Mouse (Mus musculus) left cerebral cortex, adult 9 months (tissue): Measurements from ENCODE around the gene Ppp1r35.

Experiments
- DNase-seq, 2 experiments: peaks; one replicate each; pipeline ENCODE4 v3.0.0; 2022; ENCODE audit warnings: low spot score in 2 of 2

The Ppp1r35 gene

DNA sequence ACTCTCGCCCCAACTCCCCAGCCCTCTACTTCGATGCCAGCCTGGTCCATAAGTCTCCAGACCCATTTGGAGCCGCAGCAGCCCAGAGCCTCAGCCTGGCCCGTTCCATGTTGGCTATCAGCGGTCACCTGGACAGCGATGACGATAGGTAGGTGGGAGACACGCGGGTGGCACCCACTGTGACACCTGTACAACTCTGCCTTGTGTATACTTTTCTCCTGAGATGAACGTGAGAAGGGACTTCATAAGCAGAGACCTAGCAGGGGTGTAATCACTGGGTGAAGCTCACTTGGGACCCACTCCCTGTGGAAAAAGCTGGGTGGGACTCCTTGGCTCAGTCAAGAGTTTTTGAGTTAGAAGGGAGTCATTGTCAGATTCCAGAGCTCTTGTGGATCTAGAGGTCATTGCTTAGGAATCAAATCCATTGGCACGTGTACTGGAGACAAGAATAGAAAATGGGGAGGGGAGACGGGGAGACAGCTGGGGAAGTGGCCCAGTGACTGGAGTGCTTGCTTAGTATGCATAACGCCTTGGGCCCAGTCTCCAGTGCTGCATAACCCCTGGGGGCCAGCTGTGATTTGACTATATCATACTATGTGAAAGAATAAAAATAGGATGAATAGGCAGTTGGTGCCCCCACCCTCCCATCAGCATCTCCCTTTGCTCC, 27.3 kb upstream of the Ppp1r35 start:
- no peak for DNase-seq

DNA sequence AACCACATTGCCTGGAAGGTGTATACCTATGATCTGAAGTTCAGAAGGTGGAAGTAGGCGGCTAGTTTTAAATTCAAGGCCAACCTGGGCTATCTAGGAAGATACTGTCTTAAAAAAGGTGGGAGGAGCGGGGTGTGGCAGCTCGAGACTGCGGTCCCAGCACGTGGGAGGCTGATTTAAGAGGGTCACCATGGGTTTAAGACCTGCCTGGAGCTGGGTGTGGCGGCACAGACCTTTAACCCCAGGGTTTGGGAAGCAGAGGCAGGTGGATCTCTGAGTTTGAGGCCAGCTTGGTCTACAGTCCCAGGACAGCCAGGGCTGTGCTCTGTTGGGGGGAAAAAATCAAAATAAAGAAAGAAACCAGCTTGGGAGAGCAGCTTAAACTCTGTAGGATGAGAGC, 26.7 kb upstream of the Ppp1r35 start:
- DNase-seq, result no peak

DNA sequence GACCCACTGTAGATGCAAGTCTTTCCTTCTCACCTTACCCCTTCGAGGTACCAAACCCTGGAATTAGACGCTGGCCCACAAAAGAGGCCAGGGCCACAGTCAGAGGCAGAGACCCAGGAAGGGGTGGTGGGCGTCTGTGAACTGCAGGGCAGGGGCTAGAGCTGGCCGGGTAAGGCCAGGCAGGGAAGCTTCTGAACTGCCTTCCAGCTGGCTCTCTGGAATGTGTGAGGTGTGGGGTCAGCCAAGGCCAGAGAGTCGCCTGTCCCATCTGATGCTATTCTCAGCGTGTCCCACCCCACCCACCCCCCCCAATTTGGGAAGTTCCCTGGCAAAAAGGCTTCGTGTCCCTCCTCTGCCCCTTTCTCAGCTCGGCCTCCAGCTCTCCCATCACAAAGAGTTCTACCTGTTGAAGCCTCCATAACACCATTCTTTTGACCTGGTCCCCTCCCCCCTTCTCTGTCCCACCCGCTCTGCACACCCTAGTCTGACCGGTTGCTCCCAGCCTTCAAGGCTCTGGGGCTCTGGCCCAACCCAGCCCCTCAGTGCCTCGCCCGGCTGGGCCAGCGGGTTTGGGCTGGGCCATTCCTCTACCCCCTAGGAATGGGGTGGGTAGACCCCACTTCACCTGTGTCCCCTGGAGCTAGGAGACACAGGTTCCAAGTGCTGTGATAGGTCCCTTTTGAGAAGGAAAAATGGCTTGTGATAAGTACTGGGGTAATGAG, 25.4 kb upstream of the Ppp1r35 start:
- DNase-seq, result no peak

DNA sequence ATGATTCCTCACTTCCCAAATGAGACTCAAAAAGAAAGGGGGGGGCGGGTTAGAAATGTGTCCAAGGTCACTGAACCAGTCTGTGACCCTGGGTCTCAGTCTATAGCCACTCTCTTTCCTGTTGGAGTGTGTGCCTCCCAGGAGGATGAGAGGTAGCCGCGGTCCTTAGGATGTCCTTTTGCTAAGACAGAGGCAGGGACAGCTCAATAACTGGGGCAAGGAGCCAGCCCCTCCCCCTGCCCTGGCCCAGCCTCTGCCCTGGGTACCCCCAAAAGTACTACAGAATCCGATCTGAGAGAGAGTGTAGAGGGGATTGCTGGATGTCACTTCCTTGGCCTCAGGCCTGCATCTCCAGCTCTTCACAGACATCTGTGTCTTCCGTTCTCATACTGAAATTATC, 23.2 kb upstream of the Ppp1r35 start:
- DNase-seq, result no peak

DNA sequence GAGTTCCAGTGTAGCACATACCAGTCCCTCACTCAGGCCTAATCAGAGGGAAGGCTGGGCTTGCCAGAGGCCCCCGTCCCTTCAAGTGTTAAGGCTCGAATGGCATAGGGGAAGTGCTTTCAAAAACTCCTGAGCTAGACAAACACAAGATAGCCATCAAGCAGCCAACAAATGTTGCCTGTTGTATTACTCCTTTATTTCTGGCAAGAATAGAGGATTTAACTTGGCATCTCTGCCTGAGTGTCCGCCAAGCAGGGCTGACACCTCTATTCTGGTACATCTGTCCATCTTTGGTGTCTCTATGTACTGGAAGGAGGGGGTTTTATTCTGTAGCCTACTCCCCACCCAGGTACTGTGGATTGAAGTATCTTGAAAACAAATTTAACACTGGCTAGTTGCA, 22.5 kb upstream of the Ppp1r35 start:
- no peak for DNase-seq

DNA sequence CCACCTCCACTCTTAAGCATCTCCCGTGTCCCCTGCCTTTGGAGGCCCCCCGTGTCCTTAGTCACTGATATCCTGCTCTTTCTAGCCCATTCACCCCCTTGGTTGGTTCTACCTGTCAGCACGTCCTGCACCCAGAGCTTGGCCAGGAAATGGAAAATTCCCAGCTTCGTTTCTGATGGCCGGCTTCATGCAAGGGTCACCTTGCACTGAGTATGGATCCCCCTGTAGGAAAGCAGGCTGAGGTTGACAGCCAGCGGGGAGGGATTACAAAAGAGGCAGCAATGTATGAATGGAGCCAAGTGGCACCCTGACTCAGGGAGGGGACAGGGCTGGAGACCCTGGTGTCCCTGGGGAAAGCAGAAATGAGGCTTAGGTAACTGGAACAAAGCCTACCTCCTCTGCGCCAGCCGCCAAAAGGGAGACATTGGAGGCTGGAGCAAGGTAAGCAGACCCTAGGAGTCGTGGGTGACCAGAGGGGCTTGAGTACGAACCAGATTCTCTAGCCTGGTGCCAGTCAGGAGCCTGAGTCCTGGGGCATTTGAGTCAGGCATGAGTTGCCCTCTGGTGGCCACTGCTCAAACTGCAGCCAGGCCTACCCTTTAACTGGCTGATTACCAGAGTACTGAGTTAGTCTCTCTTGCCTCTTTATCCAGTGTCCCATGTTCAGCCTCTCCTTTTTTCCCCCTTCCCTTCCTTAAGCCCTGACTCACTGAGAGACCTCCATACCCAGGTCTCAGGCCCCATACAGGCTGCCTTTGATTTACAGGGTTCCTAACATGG, 21.6 kb upstream of the Ppp1r35 start:
- DNase-seq, result peak; percentile 73 to 93

DNA sequence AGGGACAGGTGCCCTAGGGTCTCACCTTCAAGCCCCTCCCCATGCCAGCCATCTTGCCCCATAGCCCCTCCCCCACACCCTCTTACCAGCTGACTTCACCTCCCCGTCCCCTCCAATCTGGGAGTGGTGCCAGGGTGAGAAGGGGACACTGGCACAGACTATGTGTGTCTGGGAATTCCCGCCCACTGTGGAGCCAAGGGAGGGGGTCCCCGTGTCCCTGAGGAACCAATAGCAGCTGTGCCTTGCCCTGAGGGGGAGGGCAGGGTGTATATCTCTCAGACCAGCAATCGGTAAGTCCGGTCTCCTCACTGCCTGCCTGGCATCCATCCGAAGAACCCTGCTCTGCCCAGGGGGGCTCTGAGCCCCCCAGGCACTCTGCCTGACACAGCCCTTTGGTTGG, 20.8 kb upstream of the Ppp1r35 start:
- DNase-seq, result peak; percentile 81 to 84

DNA sequence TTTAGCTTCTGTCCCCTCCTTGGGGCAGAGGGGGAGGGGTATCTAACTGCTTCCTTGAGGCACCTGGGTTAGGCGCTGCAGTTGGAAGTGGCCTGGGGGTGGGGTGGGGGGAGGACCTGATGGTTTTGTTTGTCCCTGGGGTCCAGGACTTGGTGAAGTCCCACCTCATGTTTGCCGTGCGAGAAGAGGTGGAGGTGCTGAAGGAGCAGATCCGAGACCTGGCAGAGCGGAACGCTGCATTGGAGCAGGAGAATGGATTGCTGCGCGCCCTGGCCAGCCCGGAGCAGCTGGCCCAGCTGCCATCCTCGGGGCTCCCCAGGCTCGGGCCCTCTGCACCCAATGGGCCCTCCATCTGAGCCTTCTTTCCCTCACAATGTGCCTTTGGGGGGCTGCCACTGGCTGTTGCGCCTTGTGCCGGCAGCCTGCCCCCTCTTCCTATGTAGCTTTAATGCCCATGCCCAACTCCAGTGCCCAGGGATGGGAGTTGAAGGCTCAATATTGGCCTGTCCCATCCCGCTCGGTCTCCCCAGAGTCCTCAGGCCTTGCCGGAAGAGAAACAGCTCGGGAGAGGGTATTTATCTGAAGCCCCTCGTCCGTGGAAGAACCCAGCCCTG, 19.6 kb upstream of the Ppp1r35 start:
- DNase-seq, result no peak

DNA sequence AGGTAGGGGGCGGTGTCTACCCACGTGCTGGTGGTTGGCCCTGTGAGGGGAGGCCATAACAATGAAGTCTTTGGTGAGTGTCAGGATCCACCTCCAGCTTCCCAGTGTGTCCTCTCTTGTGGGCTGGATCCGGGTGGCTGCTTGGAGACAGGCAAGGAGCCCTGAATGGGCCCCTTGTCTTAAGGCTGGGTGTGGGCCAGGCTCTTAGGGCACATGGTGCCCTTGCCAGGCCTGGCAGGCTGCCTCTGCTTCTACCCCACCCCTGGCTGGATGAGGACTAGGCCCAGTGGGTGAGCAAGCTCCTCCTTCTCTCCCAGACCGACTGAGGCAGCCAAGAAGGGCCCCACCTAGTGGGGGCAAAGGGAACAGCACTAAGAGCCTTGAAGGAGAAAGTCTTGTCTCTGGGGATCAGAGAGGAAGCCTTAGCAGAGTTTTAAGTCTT, 18.7 kb upstream of the Ppp1r35 start:
- peak; percentile 89 to 91 for DNase-seq

DNA sequence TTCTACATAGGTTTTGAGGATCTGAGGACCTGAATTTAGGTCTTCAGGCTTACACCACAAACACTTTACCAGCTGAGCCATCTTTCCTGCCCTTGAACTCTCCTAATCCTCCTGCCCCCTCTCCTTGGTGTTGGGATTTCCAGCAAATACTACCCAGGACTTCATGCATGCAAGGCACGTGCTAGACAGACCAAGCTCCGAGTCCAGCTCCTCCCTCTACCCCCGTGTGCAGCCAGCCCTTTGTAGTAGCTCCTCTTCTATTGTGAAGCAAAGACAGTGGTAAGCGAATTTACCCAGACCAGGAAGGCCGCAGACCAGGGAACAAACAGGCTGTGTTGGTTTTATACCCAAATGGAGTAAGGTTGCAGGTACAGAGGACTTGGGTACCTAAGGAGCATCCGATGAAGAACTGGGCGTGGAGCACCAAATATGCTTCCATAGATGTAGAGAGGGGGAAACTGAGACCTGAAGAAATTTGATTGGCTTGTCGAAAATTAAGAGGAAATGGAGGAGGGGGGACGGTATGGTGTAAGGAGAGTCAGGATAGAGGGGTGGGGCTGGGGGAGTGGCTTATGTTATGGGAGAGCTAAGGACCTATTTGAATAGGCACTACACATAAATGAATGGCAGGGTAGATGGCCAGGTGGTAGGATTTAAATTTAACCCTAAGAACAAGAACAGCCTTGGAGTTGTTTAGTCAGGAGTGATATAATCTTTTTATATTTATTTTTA, 13.9 kb upstream of the Ppp1r35 start:
- DNase-seq, result no peak

DNA sequence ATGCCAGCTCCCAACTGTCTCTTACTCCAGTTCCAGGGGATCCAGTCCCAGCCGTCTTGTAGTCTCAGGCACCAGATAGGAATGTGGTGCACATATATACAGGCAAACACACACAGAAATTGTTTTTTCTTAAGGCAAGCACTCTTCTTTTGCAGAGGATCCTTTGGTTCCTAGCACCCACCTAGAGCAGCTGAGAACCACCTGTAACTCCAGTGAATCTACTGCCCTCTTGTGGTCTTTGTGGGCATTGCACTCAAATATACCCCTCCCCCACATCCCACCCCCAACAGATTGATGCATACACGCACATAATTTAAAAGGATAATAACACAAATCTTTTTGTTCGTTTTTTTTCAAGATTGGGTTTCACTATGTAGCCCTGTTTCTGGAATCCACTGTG, 12.4 kb upstream of the Ppp1r35 start:
- no peak for DNase-seq

DNA sequence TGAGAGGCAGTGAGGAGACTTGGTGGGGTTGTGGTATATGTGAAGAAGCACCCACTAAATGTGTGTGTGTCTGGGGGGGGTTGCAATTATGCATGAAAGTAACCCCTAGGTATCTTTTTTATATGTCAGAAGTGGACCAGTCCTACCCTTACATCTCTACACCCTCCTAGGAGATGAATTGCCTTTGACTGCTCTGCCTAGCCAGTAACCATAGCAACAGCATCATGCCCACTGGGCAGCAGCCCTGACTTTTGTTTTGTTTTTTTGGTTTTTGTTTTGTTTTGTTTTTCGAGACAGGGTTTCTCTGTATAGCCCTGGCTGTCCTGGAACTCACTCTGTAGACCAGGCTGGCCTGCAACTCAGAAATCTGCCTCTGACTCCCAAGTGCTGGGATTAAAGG, 10.2 kb upstream of the Ppp1r35 start:
- no peak for DNase-seq

DNA sequence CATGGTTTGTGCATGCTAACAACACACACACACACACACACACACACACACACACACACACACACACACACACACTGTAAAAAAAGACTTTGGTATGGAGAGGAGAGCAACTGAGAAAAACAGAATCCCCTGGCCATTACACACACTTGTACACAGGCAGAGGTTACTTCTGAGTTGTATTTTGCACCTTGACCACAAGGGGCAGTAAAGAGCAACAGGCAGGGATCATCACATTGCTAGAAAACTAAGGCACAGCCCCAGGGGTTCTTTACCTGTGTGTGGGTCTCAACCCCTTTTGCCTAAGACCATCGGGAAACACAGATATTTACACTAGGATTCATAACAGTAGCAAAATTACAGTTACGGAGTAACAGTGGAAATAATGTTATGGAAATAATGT, 7.9 kb upstream of the Ppp1r35 start:
- no peak for DNase-seq

DNA sequence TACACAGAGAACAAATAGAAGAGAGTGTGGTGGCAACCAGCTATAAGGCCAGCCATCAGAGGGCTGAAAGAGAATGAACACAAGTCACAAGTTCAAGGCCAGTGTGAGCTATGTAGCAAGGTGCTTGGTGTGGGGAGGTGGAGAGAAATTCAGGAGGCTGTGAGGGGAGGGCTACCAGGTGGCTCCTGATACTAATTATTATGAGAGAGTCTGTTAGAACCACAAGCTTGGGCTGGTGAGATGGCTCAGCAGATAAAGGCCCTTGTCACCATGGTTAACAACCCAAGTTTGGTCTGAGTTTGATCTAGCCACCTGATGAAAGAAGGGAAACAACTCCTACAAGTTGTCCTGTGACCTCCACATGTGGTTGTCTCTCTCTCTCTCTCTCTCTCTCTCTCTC, 5.9 kb upstream of the Ppp1r35 start:
- no peak for DNase-seq

DNA sequence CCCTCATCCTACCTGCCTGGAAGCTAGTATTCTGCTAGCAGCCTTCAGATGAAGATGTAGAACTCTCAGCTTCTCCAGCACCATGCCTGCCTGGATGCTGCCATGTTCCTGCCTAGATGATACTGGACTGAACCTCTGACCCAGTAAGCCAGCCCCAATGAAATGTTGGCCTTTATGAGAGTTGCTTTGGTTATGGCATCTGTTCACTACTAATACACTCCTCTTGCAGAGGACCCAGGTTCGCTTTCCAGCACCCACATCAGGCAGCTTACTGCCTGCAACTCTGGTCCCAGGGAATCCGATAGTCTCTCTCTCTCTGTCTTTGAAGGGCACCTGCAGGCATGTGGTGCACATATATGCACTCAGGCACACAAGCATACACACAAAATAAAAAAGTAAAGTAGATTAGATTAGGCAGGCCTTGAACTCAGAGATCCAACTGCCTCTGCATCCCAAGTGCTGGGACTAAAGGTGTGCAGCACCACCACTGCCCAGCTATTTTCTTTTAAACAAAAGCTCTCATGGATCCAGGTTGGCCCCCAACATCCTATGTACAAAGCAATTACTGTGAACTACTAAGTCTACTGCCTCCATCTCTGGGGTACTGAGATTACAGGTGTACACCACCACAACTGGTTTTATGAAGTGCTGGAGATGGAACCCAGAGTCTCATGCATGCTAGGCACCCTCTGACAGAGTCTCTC, 2.9 kb upstream of the Ppp1r35 start:
- no peak for DNase-seq

DNA sequence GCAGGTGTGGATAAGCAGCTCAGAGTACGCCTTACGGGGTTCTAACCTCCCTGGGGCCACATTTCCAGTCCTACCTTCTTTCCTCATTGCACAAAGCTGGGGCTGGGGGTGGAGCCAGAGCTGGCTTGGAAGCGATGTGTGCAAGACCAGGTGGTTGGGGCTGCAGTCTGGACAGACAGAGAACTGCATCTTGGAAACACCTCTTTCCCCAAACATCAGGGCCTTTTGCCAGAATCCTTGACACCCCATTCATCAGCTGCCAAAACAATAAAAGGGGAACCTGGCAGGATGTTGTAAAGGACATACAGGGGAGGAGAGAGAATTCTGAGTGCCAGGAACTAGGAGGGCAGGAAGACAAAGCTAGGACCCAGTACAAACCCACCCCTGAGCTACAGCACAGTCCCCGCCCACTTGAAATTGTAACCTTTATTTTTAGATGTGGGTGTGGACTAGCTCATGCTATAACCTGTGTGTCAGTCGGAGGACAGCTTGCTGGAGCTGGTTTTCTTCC, 2.2 kb upstream of the Ppp1r35 start:
- DNase-seq, result no peak

DNA sequence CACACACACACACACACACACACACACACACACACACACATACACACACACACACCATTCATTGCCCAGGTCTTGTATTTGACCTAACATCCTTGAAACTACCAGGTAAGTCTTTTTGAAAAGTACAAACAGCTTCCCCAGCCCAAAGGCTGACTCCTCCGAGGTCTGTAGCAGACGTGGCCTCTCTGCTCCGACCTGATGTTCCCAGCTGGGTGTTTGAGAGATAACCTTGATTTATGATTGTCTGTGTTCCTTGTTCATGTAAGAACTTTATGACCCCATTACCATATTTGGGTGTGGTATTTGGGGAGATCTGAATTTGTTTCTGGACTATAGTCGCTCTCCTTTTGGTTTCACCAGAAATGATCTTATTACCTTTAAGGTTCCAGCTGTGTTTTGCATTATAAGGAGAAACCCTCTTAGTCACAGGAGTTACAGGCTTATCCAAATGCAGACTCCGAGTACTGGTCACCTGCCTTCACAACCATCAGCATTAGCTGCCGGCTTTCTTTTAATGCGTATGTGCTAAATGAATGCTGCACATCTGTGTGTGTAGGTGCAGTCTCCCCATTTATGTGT, 1.3 kb upstream of the Ppp1r35 start:
- no peak for DNase-seq

DNA sequence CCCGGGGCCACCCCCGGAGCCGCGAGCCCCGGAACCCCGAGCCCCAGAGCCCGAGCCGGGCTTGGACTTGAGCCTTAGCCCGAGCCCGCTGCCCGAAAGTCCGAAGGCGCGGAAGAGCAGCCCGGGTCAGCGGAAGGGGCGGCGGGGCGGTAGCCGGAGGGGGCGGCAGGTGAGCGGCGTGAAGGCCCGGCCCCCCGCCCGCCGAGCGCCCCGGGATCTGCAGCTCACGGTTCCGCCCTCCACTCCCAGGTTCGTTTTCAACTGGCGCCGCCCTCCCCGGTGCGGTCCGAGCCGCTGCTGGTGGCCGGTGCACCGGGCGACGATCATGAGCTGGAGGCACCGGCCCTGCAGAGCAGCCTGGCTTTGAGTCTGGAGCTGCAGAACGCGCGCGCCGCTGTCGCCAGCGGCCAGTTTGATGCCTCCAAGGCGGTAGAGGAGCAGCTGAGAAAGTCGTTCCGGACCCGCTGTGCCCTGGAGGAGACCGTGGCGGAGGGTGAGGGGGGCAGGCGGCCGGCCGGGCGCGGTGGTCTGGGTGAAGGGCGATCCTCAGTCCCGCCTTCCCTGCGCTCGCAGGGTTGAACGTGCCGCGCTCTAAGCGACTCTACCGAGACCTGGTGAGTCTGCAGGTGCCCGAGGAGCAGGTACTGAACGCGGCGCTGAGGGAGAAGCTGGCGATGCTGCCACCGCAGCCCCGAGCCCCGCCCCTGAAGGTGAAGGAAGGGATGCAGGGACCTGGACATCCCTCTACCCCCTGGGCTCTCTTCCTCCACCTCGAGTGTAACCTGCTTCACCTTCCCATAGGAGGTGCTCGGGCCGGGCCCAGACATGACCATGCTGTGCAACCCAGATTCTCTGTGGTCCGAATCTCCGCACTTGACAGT, 644 bp downstream of the Ppp1r35 start:
- no peak for DNase-seq

DNA sequence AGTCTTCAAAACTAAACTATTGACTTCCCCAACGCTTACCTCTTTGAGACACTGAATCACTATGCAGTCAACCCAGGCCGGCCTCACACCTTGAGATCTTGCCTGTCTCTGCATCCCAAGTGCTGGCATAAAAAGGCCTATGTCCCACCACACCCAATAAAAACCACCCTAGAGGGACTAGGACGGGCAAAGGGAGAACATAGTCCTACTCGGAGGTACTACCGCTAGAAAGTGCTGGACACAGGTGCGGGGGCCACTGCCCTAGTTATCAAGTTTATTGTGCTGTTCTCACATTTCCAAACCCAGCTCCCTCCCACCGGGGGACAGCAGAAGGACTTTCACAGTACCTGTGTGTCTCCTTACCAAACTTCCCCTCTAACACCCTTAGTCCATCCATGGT, 3.0 kb downstream of the Ppp1r35 start:
- no peak for DNase-seq
